Mouse (Mus musculus): ENCODE measurements around the gene Ak2. TPM values are rescaled to one million over a fixed set of nuclear protein-coding genes. Genes with fewer than 3 reads are reported as not detected.

Ak2 gene
- total and polyA plus RNA-seq, 3 experiments: 269 to 363 (median 280) TPM

GRCm38 (mm10) chr4:129008006-129008519, 16.3 kb downstream of the Ak2 start:
- H3K36me3 ChIP-seq (replicated peaks in 1 of 2; ENCODE audit: control insufficient read depth in 1 of 2, insufficient read depth in 1 of 2, low read length in 1 of 2): peaks cover 76 to 93% of the 10 kb centered on the region in 2 experiments

GRCm38 (mm10) chr4:129008672-129009071, 16.9 kb downstream of the Ak2 start:
- Histone ChIP-seq H3K9ac (ENCODE audit: insufficient read depth, low read depth) (no peak overlapping the region), H3K4me2 (ENCODE audit: insufficient read depth, low read depth, poor library complexity, severe bottlenecking) (no peak overlapping the region), H3K9me3 (replicated peaks; ENCODE audit: low read length) (peaks cover 2% of the 10 kb centered on the region), H3K4me1 (ENCODE audit: control insufficient read depth in 1 of 2, insufficient read depth in 2 of 2) (peaks cover under 1 to 2% of the 10 kb centered on the region in 2 experiments; a peak in 3 of 4 replicates), H3K79me2 (replicated peaks; ENCODE audit: control insufficient read depth, extremely low read depth, insufficient read depth, poor library complexity, severe bottlenecking) (no peaks in the 10 kb centered on the region), H3K4me3 (replicated peaks in 1 of 3; ENCODE audit: low read depth in 2 of 3, low read length in 2 of 3, poor library complexity in 1 of 3) (no peak overlapping the region), H3K36me3 (replicated peaks in 1 of 2; ENCODE audit: control insufficient read depth in 1 of 2, insufficient read depth in 1 of 2, low read length in 1 of 2) (peaks cover 72 to 93% of the 10 kb centered on the region in 2 experiments), H3K27ac (ENCODE audit: insufficient read depth, low read depth) (no peak overlapping the region), H3K27me3 (replicated peaks) (no peaks in the 10 kb centered on the region)
- in situ Hi-C loops (cut with MboI; ENCODE audit: low pct_ligation_motif_present, low pct_unique_long_range_greater_than_20kb, low sequenced_read_pairs): no loop called here
- dilution Hi-C loops (cut with MboI; ENCODE audit: extremely low pct_ligation_motif_present, extremely low pct_unique_long_range_greater_than_20kb, low sequenced_read_pairs): no loop called here
- DNase-seq (ENCODE audit: extremely low read depth): no peak
- TF ChIP-seq JUN (IDR thresholded peaks at IDR 0.05; ENCODE audit: insufficient read depth, low read depth, low read length) (no peak), KAT2A (IDR thresholded peaks at IDR 0.05; ENCODE audit: insufficient replicate concordance, low read length) (no peak), MEF2A (IDR thresholded peaks at IDR 0.05; ENCODE audit: borderline replicate concordance, low read depth, low read length) (no peak), MAX (IDR thresholded peaks at IDR 0.05; ENCODE audit: low read length) (no peak), HCFC1 (IDR thresholded peaks at IDR 0.05; ENCODE audit: low read depth, low read length) (no peak), NRF1 (IDR thresholded peaks at IDR 0.05; ENCODE audit: low read depth, low read length) (no peak), JUND (conservative IDR thresholded peaks at IDR 0.05; ENCODE audit: low read depth, low read length) (no peak), PAX5 (IDR thresholded peaks at IDR 0.05; ENCODE audit: low read length) (no peak), UBTF (IDR thresholded peaks at IDR 0.05; ENCODE audit: low read depth, low read length) (no peak), NELFE (IDR thresholded peaks at IDR 0.05; ENCODE audit: low read depth, low read length) (no peak), GABPA (IDR thresholded peaks at IDR 0.05; ENCODE audit: insufficient replicate concordance, low read depth, low read length) (no peak), MXI1 (IDR thresholded peaks at IDR 0.05; ENCODE audit: low read depth, low read length) (no peak), ZNF384 (IDR thresholded peaks at IDR 0.05; ENCODE audit: low read depth, low read length) (no peak), POLR2AphosphoS2 (IDR thresholded peaks at IDR 0.05; ENCODE audit: low read depth, low read length) (no peak), USF2 (conservative IDR thresholded peaks at IDR 0.05; ENCODE audit: low read depth, low read length) (no peak), MAZ (IDR thresholded peaks at IDR 0.05; ENCODE audit: low read depth, low read length) (no peak)

More at GRCm38 (mm10) chr4:129008006-129008519, 16.3 kb downstream of the Ak2 start:
- no peak overlapping the region for H3K4me3 ChIP-seq (replicated peaks in 1 of 3; ENCODE audit: low read depth in 2 of 3, low read length in 2 of 3, poor library complexity in 1 of 3)
- no peaks in the 10 kb centered on the region for H3K27me3 ChIP-seq (replicated peaks)
- TF ChIP-seq MEF2A (IDR thresholded peaks at IDR 0.05; ENCODE audit: borderline replicate concordance, low read depth, low read length) (no peak), ELF1 (IDR thresholded peaks at IDR 0.05; ENCODE audit: low read depth, low read length) (no peak), JUND (conservative IDR thresholded peaks at IDR 0.05; ENCODE audit: low read depth, low read length) (no peak)
- DNase-seq (ENCODE audit: extremely low read depth): no peak
- H3K79me2 ChIP-seq (replicated peaks; ENCODE audit: control insufficient read depth, extremely low read depth, insufficient read depth, poor library complexity, severe bottlenecking): no peaks in the 10 kb centered on the region
- no peak overlapping the region for H3K27ac ChIP-seq (ENCODE audit: insufficient read depth, low read depth)
- in situ Hi-C loops (cut with MboI; ENCODE audit: low pct_ligation_motif_present, low pct_unique_long_range_greater_than_20kb, low sequenced_read_pairs): no loop called here
- H3K9ac ChIP-seq (ENCODE audit: insufficient read depth, low read depth): no peak overlapping the region
- dilution Hi-C loops (cut with MboI; ENCODE audit: extremely low pct_ligation_motif_present, extremely low pct_unique_long_range_greater_than_20kb, low sequenced_read_pairs): no loop called here
- H3K9me3 ChIP-seq (replicated peaks; ENCODE audit: low read length): no peaks in the 10 kb centered on the region
- H3K4me2 ChIP-seq (ENCODE audit: insufficient read depth, low read depth, poor library complexity, severe bottlenecking): no peak overlapping the region
- peaks cover 2 to 4% of the 10 kb centered on the region in 2 experiments; a peak in 3 of 4 replicates for H3K4me1 ChIP-seq (ENCODE audit: control insufficient read depth in 1 of 2, insufficient read depth in 2 of 2)

Data from CH12.LX (cell line).